Mouse (Mus musculus) CH12.LX (cell line): ENCODE results near the gene Klhl23. TPM values are rescaled to one million over a fixed set of nuclear protein-coding genes. Genes with fewer than 3 reads are reported as not detected.

Source experiments
- DNase-seq: peaks from one replicate; pipeline ENCODE4 v3.0.0-alpha.2; 2013; ENCODE audit errors: extremely low read depth
- H3K27ac ChIP-seq: 2 replicates; pipeline ENCODE4 v1.5.1; 2012; ENCODE audit warnings: low read depth, mild to moderate bottlenecking, control low read depth, moderate library complexity; ENCODE audit not compliant: insufficient read depth
- H3K27me3 ChIP-seq: replicated peaks from 2 replicates; pipeline ENCODE3; 2012; ENCODE audit warnings: inconsistent platforms
- H3K36me3 ChIP-seq, 2 experiments: replicated peaks in 1 of 2; 2 replicates each; pipeline versions ENCODE3 to v1.6.1; 2012; ENCODE audit warnings: inconsistent platforms in 1 of 2, low read length in 1 of 2, mild to moderate bottlenecking in 1 of 2, mixed read lengths in 1 of 2, moderate library complexity in 1 of 2; ENCODE audit not compliant: control insufficient read depth in 1 of 2, insufficient read depth in 1 of 2
- H3K4me1 ChIP-seq, 2 experiments: 2 replicates each; pipeline ENCODE4 v1.6.1; 2012; ENCODE audit warnings: inconsistent platforms in 1 of 2, moderate library complexity in 1 of 2; ENCODE audit not compliant: insufficient read depth in 2 of 2, control insufficient read depth in 1 of 2
- H3K4me2 ChIP-seq: 2 replicates; pipeline ENCODE4 v1.6.1; 2012; ENCODE audit warnings: low read depth, mild to moderate bottlenecking, control low read depth; ENCODE audit not compliant: poor library complexity, insufficient read depth, severe bottlenecking
- H3K4me3 ChIP-seq, 3 experiments: fragments of 150-350 bp in 1 of 3; sonication (generic) in 1 of 3; replicated peaks in 1 of 3; 2 replicates each; pipeline versions ENCODE3 to v1.5.1; 2011 to 2012; ENCODE audit warnings: low read depth in 2 of 3, low read length in 2 of 3, mild to moderate bottlenecking in 2 of 3, moderate library complexity in 2 of 3, control low read depth in 1 of 3, improper control_type of control experiment in 1 of 3, inconsistent platforms in 1 of 3, mixed read lengths in 1 of 3; ENCODE audit not compliant: poor library complexity in 1 of 3
- H3K79me2 ChIP-seq: replicated peaks from 2 replicates; pipeline ENCODE4 v1.6.1; 2012; ENCODE audit warnings: mild to moderate bottlenecking, moderate library complexity; ENCODE audit not compliant: control insufficient read depth, poor library complexity, insufficient read depth, severe bottlenecking; ENCODE audit errors: extremely low read depth
- H3K9ac ChIP-seq: 2 replicates; pipeline ENCODE4 v1.6.1; 2012; ENCODE audit warnings: low read depth, mild to moderate bottlenecking, control low read depth, moderate library complexity; ENCODE audit not compliant: insufficient read depth
- H3K9me3 ChIP-seq: replicated peaks from 2 replicates; pipeline ENCODE3; 2012; ENCODE audit warnings: low read length, inconsistent platforms, mixed read lengths
- BHLHE40 ChIP-seq: IDR thresholded peaks from 2 replicates; pipeline ENCODE4 v1.6.1; 2011; ENCODE audit warnings: mild to moderate bottlenecking, low read depth, low read length, improper control_type of control experiment
- CHD1 ChIP-seq: IDR thresholded peaks from 2 replicates; pipeline ENCODE4 v1.6.1; 2012; ENCODE audit warnings: low read depth, low read length, improper control_type of control experiment, inconsistent platforms
- CHD2 ChIP-seq: IDR thresholded peaks from 2 replicates; pipeline ENCODE4 v1.6.1; 2011; ENCODE audit warnings: low read length, improper control_type of control experiment
- CTCF ChIP-seq, 2 experiments: IDR thresholded peaks in 1 of 2; conservative IDR thresholded peaks in 1 of 2; 2 replicates each; pipeline ENCODE4 v1.5.1; 2011 to 2012; ENCODE audit warnings: low read depth in 2 of 2, low read length in 2 of 2, improper control_type of control experiment in 1 of 2, inconsistent platforms in 1 of 2, mild to moderate bottlenecking in 1 of 2, moderate library complexity in 1 of 2
- EP300 ChIP-seq: IDR thresholded peaks from 2 replicates; pipeline ENCODE4 v1.6.1; 2011; ENCODE audit warnings: low read length, improper control_type of control experiment
- ETS1 ChIP-seq: conservative IDR thresholded peaks from 2 replicates; pipeline ENCODE4 v1.6.1; 2012; ENCODE audit warnings: low read depth, mild to moderate bottlenecking, inconsistent platforms, low read length, improper control_type of control experiment, moderate library complexity
- HCFC1 ChIP-seq: IDR thresholded peaks from 2 replicates; pipeline ENCODE4 v1.6.1; 2012; ENCODE audit warnings: low read depth, mild to moderate bottlenecking, inconsistent platforms, low read length, improper control_type of control experiment
- IRF4 ChIP-seq: IDR thresholded peaks from 2 replicates; pipeline ENCODE4 v1.6.1; 2014; ENCODE audit warnings: low read depth, mild to moderate bottlenecking, inconsistent platforms, low read length, improper control_type of control experiment
- JUND ChIP-seq: conservative IDR thresholded peaks from 2 replicates; pipeline ENCODE4 v1.6.1; 2011; ENCODE audit warnings: low read depth, low read length, improper control_type of control experiment
- KAT2A ChIP-seq: IDR thresholded peaks from 2 replicates; pipeline ENCODE4 v1.6.1; 2012; ENCODE audit warnings: low read length, improper control_type of control experiment, inconsistent platforms; ENCODE audit not compliant: insufficient replicate concordance
- MEF2A ChIP-seq: IDR thresholded peaks from 2 replicates; pipeline ENCODE4 v1.6.1; 2014; ENCODE audit warnings: low read depth, mild to moderate bottlenecking, inconsistent platforms, low read length, improper control_type of control experiment, borderline replicate concordance
- NELFE ChIP-seq: IDR thresholded peaks from 2 replicates; pipeline ENCODE4 v1.6.1; 2011; ENCODE audit warnings: low read depth, low read length, improper control_type of control experiment
- NRF1 ChIP-seq: IDR thresholded peaks from 2 replicates; pipeline ENCODE4 v1.6.1; 2014; ENCODE audit warnings: low read depth, mild to moderate bottlenecking, inconsistent platforms, low read length, improper control_type of control experiment, moderate library complexity
- PAX5 ChIP-seq: IDR thresholded peaks from 2 replicates; pipeline ENCODE4 v1.6.1; 2012; ENCODE audit warnings: low read length, inconsistent platforms, mixed read lengths
- RAD21 ChIP-seq: IDR thresholded peaks from 2 replicates; pipeline ENCODE4 v1.6.1; 2011; ENCODE audit warnings: low read depth, mild to moderate bottlenecking, low read length, improper control_type of control experiment, moderate library complexity
- RCOR1 ChIP-seq: conservative IDR thresholded peaks from 2 replicates; pipeline ENCODE4 v1.6.1; 2012; ENCODE audit warnings: low read depth, mild to moderate bottlenecking, inconsistent platforms, low read length, improper control_type of control experiment
- TBP ChIP-seq: conservative IDR thresholded peaks from 2 replicates; pipeline ENCODE4 v1.6.1; 2011; ENCODE audit warnings: low read depth, low read length, improper control_type of control experiment
- TCF12 ChIP-seq: IDR thresholded peaks from 2 replicates; pipeline ENCODE4 v1.6.1; 2014; ENCODE audit warnings: low read depth, mild to moderate bottlenecking, inconsistent platforms, low read length, improper control_type of control experiment
- ZC3H11A ChIP-seq: IDR thresholded peaks from 2 replicates; pipeline ENCODE4 v1.6.1; 2012; ENCODE audit warnings: low read depth, mild to moderate bottlenecking, inconsistent platforms, low read length, improper control_type of control experiment
- ZKSCAN1 ChIP-seq: IDR thresholded peaks from 2 replicates; pipeline ENCODE4 v1.6.1; 2012; ENCODE audit warnings: low read depth, inconsistent platforms, low read length, improper control_type of control experiment, borderline replicate concordance
- dilution Hi-C: fragments of 300-500 bp; cut with MboI; formaldehyde crosslinking; loops from 2 replicates; pipeline ENCODE4 v1.14.3; 2020; ENCODE audit warnings: low sequenced_read_pairs; ENCODE audit not compliant: extremely low pct_unique_long_range_greater_than_20kb, extremely low pct_ligation_motif_present
- in situ Hi-C: fragments of 300-500 bp; cut with MboI; formaldehyde crosslinking; loops from 3 replicates; pipeline ENCODE4 v1.14.3; 2019; ENCODE audit warnings: low sequenced_read_pairs, low pct_ligation_motif_present, low pct_unique_long_range_greater_than_20kb, mixed read lengths
- polyA plus RNA-seq: library from polyadenylated mRNA; unstranded; fragments of >175 nt; gene quantifications from 2 replicates; pipeline ENCODE4 v1.2.1, GENCODE M21; 2012; ENCODE audit warnings: low read depth; ENCODE audit not compliant: insufficient read length
- total RNA-seq, 2 experiments: library from RNA; depleted of rRNA; stranded (reverse); fragments of 300-350 nt in 1 of 2; fragments of >200 nt in 1 of 2; gene quantifications; 2 replicates each; pipeline ENCODE4 v1.2.3; 2012 to 2014

Gene Klhl23
- total and polyA plus RNA-seq, 3 experiments: 0.05 to 0.34 (median 0.09) TPM

- Histone ChIP-seq H3K79me2 (no peaks in the 10 kb centered on the region), H3K4me3 (no peak overlapping the region), H3K9ac (no peak overlapping the region), H3K4me1 (no peaks in the 10 kb centered on the region), H3K9me3 (no peaks in the 10 kb centered on the region), H3K4me2 (no peak overlapping the region), H3K36me3 (no peaks in the 10 kb centered on the region), H3K27ac (no peak overlapping the region), H3K27me3 (no peaks in the 10 kb centered on the region)
- no peak for TF ChIP-seq ZKSCAN1
- TF ChIP-seq CHD1: no peak
- no peak for TF ChIP-seq MEF2A
- no peak for TF ChIP-seq JUND
- no peak for TF ChIP-seq IRF4
- TF ChIP-seq EP300: no peak
- TF ChIP-seq PAX5: no peak
- TF ChIP-seq RAD21: no peak
- TF ChIP-seq NELFE: no peak
- no peak for TF ChIP-seq CHD2
- no peak for TF ChIP-seq NRF1
- TF ChIP-seq RCOR1: no peak
- no peak for TF ChIP-seq HCFC1
- TF ChIP-seq TBP: no peak
- TF ChIP-seq ZC3H11A: no peak
- no peak for TF ChIP-seq BHLHE40
- no peak for TF ChIP-seq KAT2A
- DNase-seq: no peak
- dilution Hi-C loops (no loop called here), in situ Hi-C loops (no loop called here)
These were observed 18.5 kb downstream of the Klhl23 start for GRCm38 (mm10) chr2:69840261-69840660.

GRCm38 (mm10) chr2:69849215-69849614 is 27.5 kb downstream of the Klhl23 start:
- TF ChIP-seq CTCF (conservative IDR thresholded peaks at IDR 0.05 in 1 of 2, IDR thresholded peaks at IDR 0.05 in 1 of 2; ENCODE audit: low read depth in 2 of 2, low read length in 2 of 2) (no peak), TCF12 (no peak), ETS1 (no peak), PAX5 (no peak)
- H3K4me2 ChIP-seq: no peak overlapping the region
- dilution Hi-C loops: no loop called here

More at GRCm38 (mm10) chr2:69849215-69849614, 27.5 kb downstream of the Klhl23 start:
- no peak overlapping the region for H3K4me3 ChIP-seq
- H3K4me1 ChIP-seq: no peaks in the 10 kb centered on the region; a peak in 1 of 4 replicates
- H3K27ac ChIP-seq: no peak overlapping the region
- no peak overlapping the region for H3K9ac ChIP-seq
- DNase-seq: no peak
- H3K79me2 ChIP-seq: no peaks in the 10 kb centered on the region
- in situ Hi-C loops: no loop called here
- no peaks in the 10 kb centered on the region for H3K9me3 ChIP-seq
- H3K27me3 ChIP-seq: no peaks in the 10 kb centered on the region
- no peaks in the 10 kb centered on the region for H3K36me3 ChIP-seq
